Mouse (Mus musculus) regulatory T cell (primary cell): Measurements from ENCODE around the gene Ptn.

Experiments used
- in situ Hi-C: fragments of 300-600 bp; cut with MboI, MseI; formaldehyde crosslinking; loops from one replicate; pipeline ENCODE4 v1.15.1; 2025; ENCODE audit warnings: high pct_unique_total_duplicates

Ptn gene

GRCm38 (mm10) chr6:36809747-36810285, at the start of gene Ptn:
Ptn (minus strand) TSS chr6:36810220.
- in situ Hi-C loops = no loop called here

- in situ Hi-C loops = no loop called here
Measured at GRCm38 (mm10) chr6:36858258-36859041, 48.4 kb upstream of the Ptn start.

GRCm38 (mm10) chr6:36857627-36858257, 47.7 kb upstream of the Ptn start:
- in situ Hi-C loops = no loop called here

- in situ Hi-C loops = no loop called here
Measured at GRCm38 (mm10) chr6:36850422-36851129, 40.6 kb upstream of the Ptn start.

GRCm38 (mm10) chr6:36845288-36845687, 35.3 kb upstream of the Ptn start:
- in situ Hi-C loops = no loop called here

GRCm38 (mm10) chr6:36844258-36844657, 34.2 kb upstream of the Ptn start:
- in situ Hi-C loops = no loop called here

GRCm38 (mm10) chr6:36843031-36843488, 33.0 kb upstream of the Ptn start:
- in situ Hi-C loops = no loop called here

- in situ Hi-C loops = no loop called here
Measured at GRCm38 (mm10) chr6:36842101-36842922, 32.3 kb upstream of the Ptn start.

GRCm38 (mm10) chr6:36841701-36842100, 31.7 kb upstream of the Ptn start:
- in situ Hi-C loops = no loop called here

GRCm38 (mm10) chr6:36841174-36841573, 31.2 kb upstream of the Ptn start:
- in situ Hi-C loops = no loop called here

- in situ Hi-C loops = no loop called here
Measured at GRCm38 (mm10) chr6:36838747-36839146, 28.7 kb upstream of the Ptn start.

- in situ Hi-C loops = no loop called here
Measured at GRCm38 (mm10) chr6:36835351-36835750, 25.3 kb upstream of the Ptn start.

- in situ Hi-C loops = no loop called here
Measured at GRCm38 (mm10) chr6:36834695-36835265, 24.8 kb upstream of the Ptn start.

- in situ Hi-C loops = no loop called here
Measured at GRCm38 (mm10) chr6:36832681-36833080, 22.7 kb upstream of the Ptn start.

- in situ Hi-C loops = no loop called here
Measured at GRCm38 (mm10) chr6:36832207-36832606, 22.2 kb upstream of the Ptn start.

- in situ Hi-C loops = no loop called here
Measured at GRCm38 (mm10) chr6:36830371-36830925, 20.4 kb upstream of the Ptn start.

GRCm38 (mm10) chr6:36819784-36820050, 9.7 kb upstream of the Ptn start:
- in situ Hi-C loops = no loop called here

- in situ Hi-C loops = no loop called here
Measured at GRCm38 (mm10) chr6:36819019-36819783, 9.2 kb upstream of the Ptn start.

GRCm38 (mm10) chr6:36818281-36819018, 8.4 kb upstream of the Ptn start:
- in situ Hi-C loops = no loop called here
